Mouse (Mus musculus): Measurements from ENCODE around the gene Atp7b. TPM values are rescaled to one million over a fixed set of nuclear protein-coding genes. Genes with fewer than 3 reads are reported as not detected.

The Atp7b gene
- not detected in 2 replicates for polyA plus RNA-seq (2012; ENCODE audit: insufficient read depth, insufficient read length, missing spikeins)

GRCm38 (mm10) chr8:22059821-22060445 lies at the start of gene Atp7b:
TSS of gene Atp7b (minus strand) at chr8:22060305.
- Histone ChIP-seq H3K4me3 (ENCODE audit: insufficient read depth, low read depth, low read length) (peak within 1 kb of the TSS; percentile 85), H3K27ac (replicated peaks; ENCODE audit: low read depth, low read length) (0 out of 2 replicates have a peak within 1 kb of the TSS, but pooled peaks have one; percentile 11)

GRCm38 (mm10) chr8:22107020-22107419 lies 46.9 kb upstream of the Atp7b start:
- Histone ChIP-seq H3K4me1 (ENCODE audit: control insufficient read depth, insufficient read depth, insufficient read length, low read length) (no peaks in the 10 kb centered on the region), H3K4me3 (ENCODE audit: insufficient read depth, low read depth, low read length) (no peak overlapping the region), H3K27ac (replicated peaks; ENCODE audit: low read depth, low read length) (no peak overlapping the region)

More at GRCm38 (mm10) chr8:22059821-22060445, at the start of gene Atp7b:
- H3K4me1 ChIP-seq (ENCODE audit: control insufficient read depth, insufficient read depth, insufficient read length, low read length): no peaks in the 10 kb centered on the region

GRCm38 (mm10) chr8:22091568-22091967 lies 31.5 kb upstream of the Atp7b start:
- H3K27ac ChIP-seq (replicated peaks; ENCODE audit: low read depth, low read length): no peak overlapping the region
- no peaks in the 10 kb centered on the region for H3K4me1 ChIP-seq (ENCODE audit: control insufficient read depth, insufficient read depth, insufficient read length, low read length)
- H3K4me3 ChIP-seq (ENCODE audit: insufficient read depth, low read depth, low read length): no peak overlapping the region

- Histone ChIP-seq H3K4me3 (ENCODE audit: insufficient read depth, low read depth, low read length) (no peak overlapping the region), H3K4me1 (ENCODE audit: control insufficient read depth, insufficient read depth, insufficient read length, low read length) (no peaks in the 10 kb centered on the region), H3K27ac (replicated peaks; ENCODE audit: low read depth, low read length) (no peak overlapping the region)
Observed at GRCm38 (mm10) chr8:22089226-22089625, 29.1 kb upstream of the Atp7b start.

GRCm38 (mm10) chr8:22079313-22080007 lies 19.4 kb upstream of the Atp7b start:
- H3K4me1 ChIP-seq (ENCODE audit: control insufficient read depth, insufficient read depth, insufficient read length, low read length): no peaks in the 10 kb centered on the region
- H3K4me3 ChIP-seq (ENCODE audit: insufficient read depth, low read depth, low read length): no peak overlapping the region
- no peak overlapping the region for H3K27ac ChIP-seq (replicated peaks; ENCODE audit: low read depth, low read length)

GRCm38 (mm10) chr8:22061126-22061525 lies 1.0 kb upstream of the Atp7b start:
- H3K27ac ChIP-seq (replicated peaks; ENCODE audit: low read depth, low read length): no peak overlapping the region

GRCm38 (mm10) chr8:22060446-22060889 lies 363 bp upstream of the Atp7b start, which contains the start of gene Alg11:
TSS of gene Alg11 (plus strand) at chr8:22060721.
- H3K27ac ChIP-seq (replicated peaks; ENCODE audit: low read depth, low read length): 0 out of 2 replicates have a peak within 1 kb of the TSS, but pooled peaks have one; percentile 11
- H3K4me3 ChIP-seq (ENCODE audit: insufficient read depth, low read depth, low read length): peak within 1 kb of the TSS; percentile 85
- no peaks in the 10 kb centered on the region for H3K4me1 ChIP-seq (ENCODE audit: control insufficient read depth, insufficient read depth, insufficient read length, low read length)

More at GRCm38 (mm10) chr8:22061126-22061525, 1.0 kb upstream of the Atp7b start:
- no peaks in the 10 kb centered on the region for H3K4me1 ChIP-seq (ENCODE audit: control insufficient read depth, insufficient read depth, insufficient read length, low read length)
- H3K4me3 ChIP-seq (ENCODE audit: insufficient read depth, low read depth, low read length): peak overlapping the region; percentile 85; the same call in 1 of the 2 replicates

GRCm38 (mm10) chr8:22059153-22059738 lies 859 bp downstream of the Atp7b start:
- Histone ChIP-seq H3K27ac (replicated peaks; ENCODE audit: low read depth, low read length) (no peak overlapping the region), H3K4me3 (ENCODE audit: insufficient read depth, low read depth, low read length) (peak overlapping the region; percentile 68), H3K4me1 (ENCODE audit: control insufficient read depth, insufficient read depth, insufficient read length, low read length) (no peaks in the 10 kb centered on the region)

GRCm38 (mm10) chr8:22058368-22058767 lies 1.7 kb downstream of the Atp7b start:
- Histone ChIP-seq H3K4me1 (ENCODE audit: control insufficient read depth, insufficient read depth, insufficient read length, low read length) (no peaks in the 10 kb centered on the region), H3K27ac (replicated peaks; ENCODE audit: low read depth, low read length) (no peak overlapping the region), H3K4me3 (ENCODE audit: insufficient read depth, low read depth, low read length) (no peak overlapping the region)

- H3K4me1 ChIP-seq (ENCODE audit: control insufficient read depth, insufficient read depth, insufficient read length, low read length): no peaks in the 10 kb centered on the region
- no peak overlapping the region for H3K4me3 ChIP-seq (ENCODE audit: insufficient read depth, low read depth, low read length)
- H3K27ac ChIP-seq (replicated peaks; ENCODE audit: low read depth, low read length): no peak overlapping the region
Observed at GRCm38 (mm10) chr8:22056850-22057249, 3.3 kb downstream of the Atp7b start.

GRCm38 (mm10) chr8:22055492-22055877 lies 4.6 kb downstream of the Atp7b start:
- Histone ChIP-seq H3K4me1 (ENCODE audit: control insufficient read depth, insufficient read depth, insufficient read length, low read length) (no peaks in the 10 kb centered on the region), H3K4me3 (ENCODE audit: insufficient read depth, low read depth, low read length) (no peak overlapping the region), H3K27ac (replicated peaks; ENCODE audit: low read depth, low read length) (no peak overlapping the region)

GRCm38 (mm10) chr8:22054674-22055491 lies 5.2 kb downstream of the Atp7b start:
- Histone ChIP-seq H3K27ac (replicated peaks; ENCODE audit: low read depth, low read length) (no peak overlapping the region), H3K4me1 (ENCODE audit: control insufficient read depth, insufficient read depth, insufficient read length, low read length) (no peaks in the 10 kb centered on the region), H3K4me3 (ENCODE audit: insufficient read depth, low read depth, low read length) (no peak overlapping the region)

GRCm38 (mm10) chr8:22047699-22048464 lies 12.2 kb downstream of the Atp7b start:
- no peak overlapping the region for H3K27ac ChIP-seq (replicated peaks; ENCODE audit: low read depth, low read length)
- no peaks in the 10 kb centered on the region for H3K4me1 ChIP-seq (ENCODE audit: control insufficient read depth, insufficient read depth, insufficient read length, low read length)
- no peak overlapping the region for H3K4me3 ChIP-seq (ENCODE audit: insufficient read depth, low read depth, low read length)

GRCm38 (mm10) chr8:22043706-22044105 lies 16.4 kb downstream of the Atp7b start:
- Histone ChIP-seq H3K4me1 (ENCODE audit: control insufficient read depth, insufficient read depth, insufficient read length, low read length) (no peaks in the 10 kb centered on the region), H3K27ac (replicated peaks; ENCODE audit: low read depth, low read length) (no peak overlapping the region), H3K4me3 (ENCODE audit: insufficient read depth, low read depth, low read length) (no peak overlapping the region)

Data from brown adipose tissue, adult 24 weeks (tissue).